Mouse (Mus musculus) brain, embryonic 14.5 days (tissue): ENCODE measurements around the gene Rpl6.

Experiments
- CTCF ChIP-seq: fragments of 200-500 bp; IDR thresholded peaks from 2 replicates; pipeline ENCODE4 v1.5.1; 2012; ENCODE audit warnings: inconsistent platforms, mild to moderate bottlenecking, moderate library complexity, borderline replicate concordance; ENCODE audit not compliant: insufficient read depth, insufficient read length; ENCODE audit errors: extremely low read depth
- POLR2A ChIP-seq: fragments of 200-500 bp; IDR thresholded peaks from 2 replicates; pipeline ENCODE4 v1.6.1; 2012; ENCODE audit warnings: mild to moderate bottlenecking, inconsistent platforms, borderline replicate concordance; ENCODE audit not compliant: poor library complexity, insufficient read depth, insufficient read length, severe bottlenecking; ENCODE audit errors: extremely low read depth

GRCm38 (mm10) chr5:121198376-121198775 lies 5.9 kb upstream of the Rpl6 start:
- no peak for TF ChIP-seq CTCF
- TF ChIP-seq POLR2A, result no peak
